Mouse (Mus musculus) megakaryocyte, embryonic 14.5 days (primary cell): ENCODE data around the gene 1500009L16Rik. TPM values are rescaled to one million over a fixed set of nuclear protein-coding genes. Genes with fewer than 3 reads are reported as not detected.

Experiments used
- H3K27me3 ChIP-seq: replicated peaks from 2 replicates; pipeline ENCODE3; 2012; ENCODE audit warnings: inconsistent platforms
- H3K36me3 ChIP-seq: replicated peaks from 2 replicates; pipeline ENCODE3; 2012; ENCODE audit warnings: low read length, inconsistent platforms, mixed read lengths
- H3K4me1 ChIP-seq: 2 replicates; pipeline ENCODE4 v1.6.1; 2012; ENCODE audit warnings: inconsistent platforms
- H3K4me3 ChIP-seq: replicated peaks from 2 replicates; pipeline ENCODE3; 2012; ENCODE audit warnings: moderate library complexity, mild to moderate bottlenecking, inconsistent platforms
- H3K9me3 ChIP-seq: 2 replicates; pipeline ENCODE4 v1.6.1; 2012; ENCODE audit warnings: inconsistent platforms
- FLI1 ChIP-seq: IDR thresholded peaks from 2 replicates; pipeline ENCODE4 v1.6.1; 2012; ENCODE audit warnings: low read length, inconsistent platforms, mixed read lengths
- GATA1 ChIP-seq: IDR thresholded peaks from 3 replicates; pipeline ENCODE4 v1.6.1; 2012; ENCODE audit warnings: mixed read lengths, low read length, inconsistent platforms, borderline replicate concordance
- polyA plus RNA-seq: library from polyadenylated mRNA; stranded (reverse); fragments of >175 nt; gene quantifications from 2 replicates; pipeline ENCODE4 v1.2.3, GENCODE M21; 2012; ENCODE audit warnings: low replicate concordance; ENCODE audit not compliant: insufficient read depth

1500009L16Rik gene
- polyA plus RNA-seq, 1 experiment: 0.28 TPM

DNA sequence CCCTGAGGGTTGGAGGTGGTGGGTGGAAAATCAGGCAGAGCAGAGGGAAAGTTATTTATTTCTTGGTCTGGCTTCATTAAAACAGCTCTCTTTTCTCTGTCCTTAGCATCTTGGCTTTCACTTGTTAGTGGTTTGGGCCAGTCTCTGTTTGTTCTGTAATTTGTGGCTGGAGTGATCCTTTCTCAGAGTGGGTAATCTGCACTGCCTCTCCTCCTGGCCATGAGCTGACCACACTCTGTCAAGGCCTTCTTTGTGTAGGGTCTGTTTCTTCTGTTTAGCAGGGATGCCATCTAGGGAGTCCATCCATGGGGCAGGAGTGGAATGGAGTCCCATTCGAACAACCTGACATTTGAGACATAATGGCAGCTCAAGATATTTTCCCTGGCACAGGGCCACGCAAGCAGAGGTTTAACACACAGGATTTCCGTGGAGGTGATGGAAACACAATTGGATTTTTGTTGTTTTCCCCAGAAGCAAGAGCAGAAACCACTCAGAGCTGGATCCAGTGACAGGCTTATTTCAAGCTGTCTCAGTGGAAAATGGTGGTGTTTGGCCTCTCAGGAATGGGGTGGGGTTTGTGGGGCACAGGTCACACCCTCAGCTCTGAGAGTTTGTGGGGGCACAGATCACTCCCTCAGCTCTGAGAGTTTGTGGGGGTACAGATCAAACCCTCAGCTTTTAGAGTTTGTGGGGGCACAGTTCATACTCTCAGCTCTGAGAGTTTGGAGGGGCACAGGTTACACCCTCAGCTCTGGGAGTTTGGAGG is 63.1 kb downstream of the 1500009L16Rik start:
- Histone ChIP-seq H3K4me1 (no peaks in the 10 kb centered on the region), H3K9me3 (peaks cover 13% of the 10 kb centered on the region; the same call in 1 of the 2 replicates), H3K27me3 (no peaks in the 10 kb centered on the region), H3K4me3 (no peak overlapping the region), H3K36me3 (no peaks in the 10 kb centered on the region)
- no peak for TF ChIP-seq FLI1
- no peak for TF ChIP-seq GATA1

DNA sequence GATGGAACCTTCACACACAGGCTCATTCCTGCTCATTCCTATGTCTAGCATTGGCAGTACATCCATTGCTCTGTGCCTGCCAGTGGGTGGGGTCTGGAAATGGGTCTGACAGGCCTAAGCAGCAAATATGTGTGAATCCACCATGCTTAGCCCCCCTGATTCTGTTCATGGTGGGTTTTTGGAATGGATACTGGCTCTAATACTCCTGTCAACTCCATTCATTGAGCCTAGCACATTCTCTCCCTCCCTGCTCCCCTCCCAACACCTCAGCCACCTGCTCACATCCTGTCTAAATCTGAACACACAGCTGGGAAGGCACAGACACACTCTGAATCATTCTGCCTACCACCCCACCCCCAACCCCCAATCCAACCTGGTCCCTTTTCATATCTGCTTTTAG is 72.4 kb downstream of the 1500009L16Rik start:
- Histone ChIP-seq H3K4me3 (no peak overlapping the region), H3K9me3 (peaks cover 12% of the 10 kb centered on the region)

DNA sequence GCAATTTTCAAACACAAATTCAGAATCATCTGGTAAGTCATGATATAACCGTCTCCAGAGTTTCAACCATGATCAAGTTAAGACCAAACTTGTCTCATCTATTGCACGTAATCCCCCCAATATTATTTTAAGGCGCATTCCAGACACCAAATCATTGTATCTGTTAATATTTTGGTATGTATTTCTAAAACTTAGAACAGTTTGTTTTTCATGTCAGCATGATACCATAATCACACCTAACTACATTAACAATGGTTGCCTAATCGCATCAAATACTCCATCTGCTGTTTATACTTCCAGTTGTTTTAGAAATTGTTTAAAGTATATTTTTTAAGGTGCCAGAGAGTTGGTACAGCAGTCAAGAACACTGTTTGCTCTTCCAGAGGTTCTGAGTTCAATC is 72.8 kb downstream of the 1500009L16Rik start:
- no peak for TF ChIP-seq GATA1
- TF ChIP-seq FLI1: no peak
- H3K36me3 ChIP-seq: no peaks in the 10 kb centered on the region
- no peaks in the 10 kb centered on the region for H3K4me1 ChIP-seq
- peaks cover 2% of the 10 kb centered on the region for H3K27me3 ChIP-seq
- peaks cover 12% of the 10 kb centered on the region for H3K9me3 ChIP-seq
- H3K4me3 ChIP-seq: no peak overlapping the region

More for the DNA sequence above, 72.4 kb downstream of the 1500009L16Rik start:
- Histone ChIP-seq H3K36me3 (no peaks in the 10 kb centered on the region), H3K27me3 (peaks cover 2% of the 10 kb centered on the region), H3K4me1 (no peaks in the 10 kb centered on the region)
- no peak for TF ChIP-seq GATA1
- no peak for TF ChIP-seq FLI1

DNA sequence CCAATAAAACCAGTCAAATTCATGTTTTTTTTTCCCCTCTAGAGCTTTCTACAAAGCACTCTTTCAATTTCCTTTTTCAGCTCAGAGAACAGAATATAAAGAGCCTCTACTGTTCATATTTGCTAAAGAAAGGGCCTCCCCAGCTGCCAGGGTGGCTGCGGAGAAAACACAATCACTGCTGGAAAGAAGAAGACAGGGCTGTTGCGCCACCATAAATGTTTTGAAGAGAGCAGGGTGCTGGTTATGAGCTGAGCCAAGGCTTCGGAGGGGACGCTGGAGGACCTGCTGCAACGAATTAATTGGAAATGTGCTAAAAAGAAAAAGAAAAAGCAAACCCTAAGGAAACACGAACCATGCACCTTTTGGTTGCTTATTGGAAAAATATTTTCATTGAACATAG is 81.4 kb downstream of the 1500009L16Rik start:
- H3K36me3 ChIP-seq: no peaks in the 10 kb centered on the region
- H3K27me3 ChIP-seq: peaks cover 19% of the 10 kb centered on the region
- no peak for TF ChIP-seq GATA1
- TF ChIP-seq FLI1: no peak
- peaks cover 14% of the 10 kb centered on the region for H3K4me1 ChIP-seq
- H3K4me3 ChIP-seq: no peak overlapping the region
- peaks cover 14% of the 10 kb centered on the region for H3K9me3 ChIP-seq

DNA sequence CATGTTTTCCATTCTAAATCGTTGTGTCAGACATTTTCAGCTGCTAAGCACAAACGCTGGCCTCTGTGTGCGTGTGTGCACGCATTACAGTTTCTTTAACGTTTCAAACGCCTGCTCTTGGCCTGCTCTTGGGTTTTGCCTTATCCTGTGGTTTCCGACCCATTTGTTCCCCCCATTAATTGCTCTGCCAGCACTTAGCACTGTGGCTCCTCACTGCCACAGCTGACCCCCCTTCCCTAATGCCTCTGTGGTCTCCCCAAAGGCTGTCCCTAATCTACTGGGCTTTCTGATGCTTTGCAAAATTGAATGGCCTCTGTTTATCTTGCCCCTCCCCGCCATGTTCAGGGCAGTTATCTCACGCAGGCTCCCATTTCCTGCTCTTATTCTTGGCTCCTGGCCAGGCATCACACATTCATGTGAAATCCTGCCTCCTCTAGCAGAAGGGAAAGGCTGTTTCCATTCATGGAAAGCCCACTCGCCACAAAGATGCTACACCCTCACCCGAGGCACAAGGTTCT is 82.6 kb downstream of the 1500009L16Rik start:
- peaks cover 11% of the 10 kb centered on the region for H3K9me3 ChIP-seq
- H3K4me3 ChIP-seq: peak overlapping the region; percentile 42
- H3K4me1 ChIP-seq: peaks cover 14% of the 10 kb centered on the region
- no peaks in the 10 kb centered on the region for H3K36me3 ChIP-seq
- TF ChIP-seq FLI1 (no peak), GATA1 (no peak)
- peaks cover 20% of the 10 kb centered on the region for H3K27me3 ChIP-seq

DNA sequence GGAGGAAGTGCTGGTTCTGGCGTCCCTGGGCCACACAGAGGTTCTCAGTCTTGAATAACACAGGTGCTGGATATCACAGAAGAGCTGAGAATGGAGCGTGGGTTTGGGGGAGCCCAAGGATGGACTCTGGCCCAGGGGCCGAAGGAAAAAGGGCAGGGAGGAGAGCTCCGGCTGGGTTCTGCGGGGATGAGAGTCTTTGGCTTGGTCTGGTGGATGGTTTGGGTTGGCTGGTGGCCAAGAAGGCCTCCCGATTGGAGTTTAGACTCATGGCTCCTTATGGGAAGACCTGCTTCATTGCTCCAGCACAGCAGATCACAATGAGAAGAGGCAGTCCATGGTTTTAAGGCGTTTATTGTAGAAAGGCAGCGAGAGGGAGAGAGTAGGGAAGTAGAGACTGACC is 84.6 kb downstream of the 1500009L16Rik start:
- TF ChIP-seq FLI1: no peak
- no peak for TF ChIP-seq GATA1
- peaks cover 14% of the 10 kb centered on the region for H3K4me1 ChIP-seq
- peaks cover 23% of the 10 kb centered on the region for H3K27me3 ChIP-seq
- H3K9me3 ChIP-seq: peaks cover 11% of the 10 kb centered on the region
- H3K4me3 ChIP-seq: no peak overlapping the region
- H3K36me3 ChIP-seq: no peaks in the 10 kb centered on the region

Other genes starting within 250 kb of the 1500009L16Rik start
- gene Aldh1l2, start 188.7 kb upstream of the 1500009L16Rik start, polyA plus RNA-seq: not detected in 2 replicates
- gene Washc4, start 179.1 kb upstream of the 1500009L16Rik start, polyA plus RNA-seq: 0.03 and 0.32 TPM in 2 replicates
- 34.2 TPM in 1 of 2 replicates, not detected in the other for gene Appl2, start 74.1 kb upstream of the 1500009L16Rik start, polyA plus RNA-seq